Mouse (Mus musculus) myocyte (in vitro differentiated cells): Measurements from ENCODE around the gene Ktn1.

Experiments used
- E2F4 ChIP-seq: IDR thresholded peaks from one replicate; pipeline ENCODE4 v1.6.1; 2011; ENCODE audit warnings: mild to moderate bottlenecking, control low read depth, moderate library complexity; ENCODE audit not compliant: insufficient read depth
- MAX ChIP-seq: IDR thresholded peaks from one replicate; pipeline ENCODE4 v1.6.1; 2011; ENCODE audit warnings: low read depth, mild to moderate bottlenecking, control low read depth
- MYOD1 ChIP-seq, 3 experiments: IDR thresholded peaks; one replicate each; pipeline ENCODE4 v1.6.1; 2011; ENCODE audit warnings: control low read depth in 2 of 3, low read depth in 2 of 3, mild to moderate bottlenecking in 2 of 3, moderate library complexity in 1 of 3; ENCODE audit not compliant: insufficient read length in 2 of 3, control insufficient read depth in 1 of 3
- MYOG ChIP-seq, 3 experiments: IDR thresholded peaks; one replicate each; pipeline ENCODE4 v1.6.1; 2011; ENCODE audit warnings: control low read depth in 2 of 3, low read depth in 2 of 3, mild to moderate bottlenecking in 2 of 3; ENCODE audit not compliant: insufficient read length in 2 of 3, control insufficient read depth in 1 of 3, insufficient read depth in 1 of 3
- POLR2A ChIP-seq: IDR thresholded peaks from one replicate; pipeline ENCODE4 v1.6.1; 2011; ENCODE audit warnings: low read depth, mild to moderate bottlenecking, control low read depth, moderate library complexity; ENCODE audit not compliant: insufficient read length
- REST ChIP-seq: IDR thresholded peaks from one replicate; pipeline ENCODE4 v1.6.1; 2011; ENCODE audit warnings: mild to moderate bottlenecking, control low read depth, moderate library complexity; ENCODE audit not compliant: insufficient read depth, insufficient read length
- TCF12 ChIP-seq: IDR thresholded peaks from one replicate; pipeline ENCODE4 v1.6.1; 2011; ENCODE audit warnings: mild to moderate bottlenecking, control low read depth; ENCODE audit not compliant: poor library complexity, insufficient read depth, severe bottlenecking
- TCF3 ChIP-seq: IDR thresholded peaks from one replicate; pipeline ENCODE4 v1.6.1; 2011; ENCODE audit warnings: low read depth, control low read depth; ENCODE audit not compliant: insufficient read length
- USF1 ChIP-seq: IDR thresholded peaks from one replicate; pipeline ENCODE4 v1.6.1; 2011; ENCODE audit warnings: low read depth, mild to moderate bottlenecking, control low read depth, moderate library complexity

GRCm38 (mm10) chr14:47668096-47668495, 19.8 kb downstream of the Ktn1 start:
- TF ChIP-seq REST = no peak
- TF ChIP-seq POLR2A = no peak
- TF ChIP-seq E2F4 = no peak
- TF ChIP-seq MAX = no peak
- TF ChIP-seq MYOD1 (IDR thresholded peaks at IDR 0.05; ENCODE audit: control insufficient read depth in 1 of 3, insufficient read length in 2 of 3, low read depth in 2 of 3) = no peak
- TF ChIP-seq USF1 = no peak
- no peak for TF ChIP-seq MYOG (IDR thresholded peaks at IDR 0.05; ENCODE audit: control insufficient read depth in 1 of 3, insufficient read depth in 1 of 3, insufficient read length in 2 of 3, low read depth in 2 of 3)
- TF ChIP-seq TCF12 = no peak
- TF ChIP-seq TCF3 = no peak
